Mouse (Mus musculus): ENCODE measurements around the gene Map2k6. TPM values are rescaled to one million over a fixed set of nuclear protein-coding genes. Genes with fewer than 3 reads are reported as not detected.
A peak's percentile ranks its signal among the peaks of the same experiment; 100 is the strongest.

The Map2k6 gene
- total and polyA plus RNA-seq, 3 experiments: 1.9 to 3.2 TPM; not detected in 1

GRCm38 (mm10) chr11:110537602-110538001, 138.7 kb downstream of the Map2k6 start (continued):
- TF ChIP-seq ETS1 (IDR thresholded peaks at IDR 0.05; ENCODE audit: low read depth, low read length) (no peak), MAX (IDR thresholded peaks at IDR 0.05; ENCODE audit: low read length) (no peak), BHLHE40 (IDR thresholded peaks at IDR 0.05; ENCODE audit: borderline replicate concordance, low read depth, low read length) (no peak), RAD21 (IDR thresholded peaks at IDR 0.05; ENCODE audit: low read depth, low read length) (peak; percentile 95), NELFE (IDR thresholded peaks at IDR 0.05; ENCODE audit: low read depth, low read length) (no peak), POLR2A (IDR thresholded peaks at IDR 0.05; ENCODE audit: control insufficient read depth in 1 of 2, insufficient read depth in 1 of 2, low read depth in 1 of 2, low read length in 2 of 2, poor library complexity in 1 of 2) (no peak), CHD2 (IDR thresholded peaks at IDR 0.05; ENCODE audit: low read length) (no peak)

- DNase-seq (ENCODE audit: low read depth, low spot score): peak; percentile 85
- H3K9me3 ChIP-seq (replicated peaks; ENCODE audit: insufficient read depth, low read length): no peaks in the 10 kb centered on the region
- peak overlapping the region; percentile 34; the same call in 1 of the 2 replicates for H3K27ac ChIP-seq (ENCODE audit: control insufficient read depth, low read depth, low read length)
- TF ChIP-seq RCOR1 (IDR thresholded peaks at IDR 0.05; ENCODE audit: low read depth, low read length) (0 out of 2 replicates have a peak, but pooled peaks have one; percentile 22), CHD2 (IDR thresholded peaks at IDR 0.05; ENCODE audit: low read length) (no peak), SIN3A (IDR thresholded peaks at IDR 0.05; ENCODE audit: low read length) (0 out of 2 replicates have a peak, but pooled peaks have one; percentile 22), MAX (IDR thresholded peaks at IDR 0.05; ENCODE audit: low read length) (no peak), HCFC1 (IDR thresholded peaks at IDR 0.05; ENCODE audit: low read depth, low read length) (0 out of 2 replicates have a peak, but pooled peaks have one; percentile 15), MAFK (IDR thresholded peaks at IDR 0.05; ENCODE audit: borderline replicate concordance, low read depth, low read length) (no peak), GATA1 (IDR thresholded peaks at IDR 0.05; ENCODE audit: low read depth, low read length) (0 out of 2 replicates have a peak, but pooled peaks have one; percentile 44), SMC3 (IDR thresholded peaks at IDR 0.05; ENCODE audit: low read depth, low read length) (0 out of 2 replicates have a peak, but pooled peaks have one; percentile 9), ZNF384 (IDR thresholded peaks at IDR 0.05; ENCODE audit: low read depth, low read length) (no peak), EP300 (IDR thresholded peaks at IDR 0.05; ENCODE audit: low read depth in 1 of 2, low read length in 2 of 2) (peak in 1 of 2 experiments; percentile 55; a peak in 2 of 4 replicates), MAZ (IDR thresholded peaks at IDR 0.05; ENCODE audit: low read depth, low read length) (peak; percentile 44; the same call in 1 of the 2 replicates)
- H3K9ac ChIP-seq (ENCODE audit: control insufficient read depth, low read depth, low read length, poor library complexity, severe bottlenecking): peak overlapping the region; percentile 49
- H3K27me3 ChIP-seq (ENCODE audit: control insufficient read depth in 1 of 2, insufficient read depth in 2 of 2, low read length in 2 of 2): no peaks in the 10 kb centered on the region
- H3K4me3 ChIP-seq (ENCODE audit: control insufficient read depth in 1 of 2, insufficient read depth in 1 of 2, low read depth in 2 of 2, low read length in 2 of 2): peak overlapping the region; percentile 31 to 59
- H3K4me1 ChIP-seq (ENCODE audit: control insufficient read depth in 1 of 2, insufficient read depth in 2 of 2, low read length in 2 of 2): no peaks in the 10 kb centered on the region
- no peaks in the 10 kb centered on the region for H3K79me2 ChIP-seq (ENCODE audit: control insufficient read depth, insufficient read depth, low read length, poor library complexity)
- peaks cover 0 to 3% of the 10 kb centered on the region in 2 experiments; a peak in 2 of 4 replicates for H3K36me3 ChIP-seq (ENCODE audit: control insufficient read depth in 1 of 2, insufficient read depth in 2 of 2, low read length in 2 of 2)
Measured at GRCm38 (mm10) chr11:110538206-110538605, 139.3 kb downstream of the Map2k6 start.

- TF ChIP-seq ZMIZ1 (IDR thresholded peaks at IDR 0.05; ENCODE audit: low read depth, low read length) (no peak), ZNF384 (IDR thresholded peaks at IDR 0.05; ENCODE audit: low read depth, low read length) (no peak), POLR2AphosphoS5 (IDR thresholded peaks at IDR 0.05; ENCODE audit: borderline replicate concordance, low read depth, low read length) (0 out of 2 replicates have a peak, but pooled peaks have one; percentile 8), POLR2AphosphoS2 (IDR thresholded peaks at IDR 0.05; ENCODE audit: low read length) (no peak)
- Histone ChIP-seq H3K4me3 (ENCODE audit: control insufficient read depth in 1 of 2, insufficient read depth in 1 of 2, low read depth in 2 of 2, low read length in 2 of 2) (no peak overlapping the region), H3K9ac (ENCODE audit: control insufficient read depth, low read depth, low read length, poor library complexity, severe bottlenecking) (no peak overlapping the region), H3K27ac (ENCODE audit: control insufficient read depth, low read depth, low read length) (no peak overlapping the region), H3K79me2 (ENCODE audit: control insufficient read depth, insufficient read depth, low read length, poor library complexity) (no peaks in the 10 kb centered on the region), H3K9me3 (replicated peaks; ENCODE audit: insufficient read depth, low read length) (no peaks in the 10 kb centered on the region), H3K36me3 (ENCODE audit: control insufficient read depth in 1 of 2, insufficient read depth in 2 of 2, low read length in 2 of 2) (peaks cover 0 to 3% of the 10 kb centered on the region in 2 experiments; a peak in 2 of 4 replicates), H3K4me1 (ENCODE audit: control insufficient read depth in 1 of 2, insufficient read depth in 2 of 2, low read length in 2 of 2) (no peaks in the 10 kb centered on the region), H3K27me3 (ENCODE audit: control insufficient read depth in 1 of 2, insufficient read depth in 2 of 2, low read length in 2 of 2) (peaks cover 2% of the 10 kb centered on the region in 2 experiments; a peak in 1 of 4 replicates)
- no peak for DNase-seq (ENCODE audit: low read depth, low spot score)
Measured at GRCm38 (mm10) chr11:110541933-110542332, 143.0 kb downstream of the Map2k6 start.

Data from MEL (cell line).